Mouse (Mus musculus) forebrain, embryonic 16.5 days (tissue): Measurements from ENCODE around the gene Lrpap1. TPM values are rescaled to one million over a fixed set of nuclear protein-coding genes. Genes with fewer than 3 reads are reported as not detected.
A peak's percentile ranks its signal among the peaks of the same experiment; 100 is the strongest.

ENCODE experiments used
- ATAC-seq: fragments of 200-750 bp; cut with Nextera tagmentation; 2 replicates; pipeline ENCODE4 v1.8.0; 2017; ENCODE audit warnings: mild to moderate bottlenecking, moderate library complexity
- H3K27ac ChIP-seq: fragments of 300-500 bp; sonication (generic); 2 replicates; pipeline ENCODE4 v1.5.1; 2014; ENCODE audit warnings: low read length, control low read depth
- H3K27me3 ChIP-seq: fragments of 300-500 bp; sonication (generic); replicated peaks from 2 replicates; pipeline ENCODE4 v1.6.1; 2014; ENCODE audit warnings: low read length; ENCODE audit not compliant: control insufficient read depth, insufficient read depth
- H3K36me3 ChIP-seq: fragments of 300-500 bp; sonication (generic); 2 replicates; pipeline ENCODE4 v1.6.1; 2014; ENCODE audit not compliant: control insufficient read depth, insufficient read depth
- H3K4me1 ChIP-seq: fragments of 300-500 bp; sonication (generic); replicated peaks from 2 replicates; pipeline ENCODE4 v1.6.1; 2014; ENCODE audit warnings: low read length; ENCODE audit not compliant: control insufficient read depth, insufficient read depth
- H3K4me2 ChIP-seq: fragments of 300-500 bp; sonication (generic); 2 replicates; pipeline ENCODE4 v1.6.1; 2014; ENCODE audit warnings: mild to moderate bottlenecking, low read length, control low read depth
- H3K4me3 ChIP-seq: fragments of 300-500 bp; sonication (generic); replicated peaks from 2 replicates; pipeline ENCODE4 v1.5.1; 2014; ENCODE audit warnings: mild to moderate bottlenecking, low read length, control low read depth
- H3K9ac ChIP-seq: fragments of 300-500 bp; sonication (generic); replicated peaks from 2 replicates; pipeline ENCODE4 v1.6.1; 2014; ENCODE audit warnings: low read depth, low read length, control low read depth
- H3K9me3 ChIP-seq: fragments of 300-500 bp; sonication (generic); 2 replicates; pipeline ENCODE4 v1.6.1; 2016; ENCODE audit warnings: low read length; ENCODE audit not compliant: control insufficient read depth
- WGBS: fragments of 180-500 bp; shearing (Covaris S2); extraction: QIAGEN DNeasy Blood & Tissue Kit; methylation state at CpG from one replicate; pipeline ENCODE4 v1.1.7; 2014; 5-methylcytosine and 5-hydroxymethylcytosine counted together
- polyA plus RNA-seq: library from polyadenylated mRNA; unstranded; fragments of >200 nt; fragmentation: Nextera tagmentation; extraction: Ambion mirVana; gene quantifications from 2 replicates; pipeline ENCODE4 v1.2.1, GENCODE M21; 2015

The Lrpap1 gene
- polyA plus RNA-seq, 1 experiment from 2014 or later: 155 TPM

GRCm38 (mm10) chr5:35131237-35131636 is 25.7 kb upstream of the Lrpap1 start:
- H3K27me3 ChIP-seq: no peaks in the 10 kb centered on the region
- no peak overlapping the region for H3K4me2 ChIP-seq
- peaks cover 20% of the 10 kb centered on the region for H3K4me1 ChIP-seq
- 38% methylated on average over 1 of the region's 1 CpGs for WGBS
- H3K27ac ChIP-seq: no peak overlapping the region
- no peaks in the 10 kb centered on the region; the same call in 1 of the 2 replicates for H3K9me3 ChIP-seq
- no peak for ATAC-seq
- no peaks in the 10 kb centered on the region for H3K36me3 ChIP-seq
- no peak overlapping the region for H3K4me3 ChIP-seq
- no peak overlapping the region for H3K9ac ChIP-seq

GRCm38 (mm10) chr5:35129767-35130191 is 24.2 kb upstream of the Lrpap1 start:
- peaks cover 20% of the 10 kb centered on the region for H3K4me1 ChIP-seq
- ATAC-seq: 0 out of 2 replicates have a peak, but pooled peaks have one; percentile 24
- H3K4me3 ChIP-seq: no peak overlapping the region
- H3K36me3 ChIP-seq: no peaks in the 10 kb centered on the region
- WGBS: 86% methylated on average over 7 of the region's 7 CpGs
- H3K9me3 ChIP-seq: no peaks in the 10 kb centered on the region; the same call in 1 of the 2 replicates
- H3K4me2 ChIP-seq: no peak overlapping the region
- no peaks in the 10 kb centered on the region for H3K27me3 ChIP-seq
- H3K9ac ChIP-seq: no peak overlapping the region
- peak overlapping the region; percentile 75 for H3K27ac ChIP-seq

GRCm38 (mm10) chr5:35129208-35129607 is 23.6 kb upstream of the Lrpap1 start:
- no peaks in the 10 kb centered on the region for H3K27me3 ChIP-seq
- H3K36me3 ChIP-seq: no peaks in the 10 kb centered on the region
- no peaks in the 10 kb centered on the region; the same call in 1 of the 2 replicates for H3K9me3 ChIP-seq
- H3K4me2 ChIP-seq: no peak overlapping the region
- peaks cover 20% of the 10 kb centered on the region for H3K4me1 ChIP-seq
- WGBS: 58% methylated on average over 16 of the region's 16 CpGs
- peak overlapping the region; percentile 75 for H3K27ac ChIP-seq
- no peak overlapping the region for H3K4me3 ChIP-seq
- H3K9ac ChIP-seq: no peak overlapping the region
- peak; percentile 81 for ATAC-seq

GRCm38 (mm10) chr5:35120024-35120423 is 14.5 kb upstream of the Lrpap1 start:
- WGBS: 56% methylated on average over 8 of the region's 8 CpGs
- peak; percentile 72; the same call in 1 of the 2 replicates for ATAC-seq

GRCm38 (mm10) chr5:35118418-35118817 is 12.9 kb upstream of the Lrpap1 start:
- peak; percentile 47 for ATAC-seq
- no peaks in the 10 kb centered on the region for H3K9me3 ChIP-seq
- no peak overlapping the region for H3K4me2 ChIP-seq
- no peak overlapping the region for H3K9ac ChIP-seq
- no peaks in the 10 kb centered on the region for H3K36me3 ChIP-seq
- H3K27ac ChIP-seq: no peak overlapping the region
- no peaks in the 10 kb centered on the region for H3K27me3 ChIP-seq
- WGBS: 82% methylated on average over 2 of the region's 2 CpGs
- peaks cover 13% of the 10 kb centered on the region for H3K4me1 ChIP-seq
- no peak overlapping the region for H3K4me3 ChIP-seq

More at GRCm38 (mm10) chr5:35120024-35120423, 14.5 kb upstream of the Lrpap1 start:
- no peaks in the 10 kb centered on the region for H3K36me3 ChIP-seq
- H3K9ac ChIP-seq: no peak overlapping the region
- peak overlapping the region; percentile 35; the same call in 1 of the 2 replicates for H3K27ac ChIP-seq
- no peaks in the 10 kb centered on the region for H3K27me3 ChIP-seq
- H3K4me1 ChIP-seq: peaks cover 13% of the 10 kb centered on the region
- H3K9me3 ChIP-seq: no peaks in the 10 kb centered on the region
- no peak overlapping the region for H3K4me3 ChIP-seq
- H3K4me2 ChIP-seq: no peak overlapping the region

- no peaks in the 10 kb centered on the region for H3K36me3 ChIP-seq
- H3K27me3 ChIP-seq: no peaks in the 10 kb centered on the region
- H3K4me2 ChIP-seq: no peak overlapping the region
- WGBS: 63% methylated on average over 3 of the region's 3 CpGs
- no peak for ATAC-seq
- no peak overlapping the region for H3K9ac ChIP-seq
- H3K27ac ChIP-seq: no peak overlapping the region
- H3K9me3 ChIP-seq: no peaks in the 10 kb centered on the region
- no peak overlapping the region for H3K4me3 ChIP-seq
- H3K4me1 ChIP-seq: peaks cover 13% of the 10 kb centered on the region
These were observed 12.1 kb upstream of the Lrpap1 start for GRCm38 (mm10) chr5:35117633-35118032.

GRCm38 (mm10) chr5:35116002-35116401 is 10.4 kb upstream of the Lrpap1 start:
- no peaks in the 10 kb centered on the region for H3K36me3 ChIP-seq
- H3K4me1 ChIP-seq: peaks cover 13% of the 10 kb centered on the region
- H3K4me3 ChIP-seq: no peak overlapping the region
- H3K4me2 ChIP-seq: no peak overlapping the region
- H3K27me3 ChIP-seq: no peaks in the 10 kb centered on the region
- no peaks in the 10 kb centered on the region for H3K9me3 ChIP-seq
- ATAC-seq: no peak
- WGBS: 79% methylated on average over 3 of the region's 3 CpGs
- no peak overlapping the region for H3K9ac ChIP-seq
- H3K27ac ChIP-seq: no peak overlapping the region

GRCm38 (mm10) chr5:35112444-35112843 is 6.9 kb upstream of the Lrpap1 start:
- no peak for ATAC-seq
- Histone ChIP-seq H3K9me3 (no peaks in the 10 kb centered on the region), H3K9ac (no peak overlapping the region), H3K4me1 (peaks cover 3% of the 10 kb centered on the region; the same call in 1 of the 2 replicates), H3K4me3 (no peak overlapping the region), H3K36me3 (no peaks in the 10 kb centered on the region), H3K27me3 (no peaks in the 10 kb centered on the region; the same call in 1 of the 2 replicates), H3K27ac (no peak overlapping the region), H3K4me2 (no peak overlapping the region)
- 58% methylated on average over 4 of the region's 4 CpGs for WGBS

- 3% methylated on average over 11 of the region's 11 CpGs for WGBS
These were observed 344 bp upstream of the Lrpap1 start for GRCm38 (mm10) chr5:35105922-35106298.

More at GRCm38 (mm10) chr5:35105922-35106298, 344 bp upstream of the Lrpap1 start:
- Histone ChIP-seq H3K27me3 (no peaks in the 10 kb centered on the region; the same call in 1 of the 2 replicates), H3K4me3 (peak overlapping the region; percentile 80), H3K36me3 (peaks cover 10% of the 10 kb centered on the region), H3K4me2 (peak overlapping the region; percentile 63), H3K9me3 (no peaks in the 10 kb centered on the region), H3K9ac (peak overlapping the region; percentile 40), H3K27ac (peak overlapping the region; percentile 71), H3K4me1 (peaks cover 25% of the 10 kb centered on the region)
- ATAC-seq: no peak; the same call in 1 of the 2 replicates
